Mouse (Mus musculus) myocyte (in vitro differentiated cells): ENCODE results near the gene Zfp69.

Experiments
- E2F4 ChIP-seq: IDR thresholded peaks from one replicate; pipeline ENCODE4 v1.6.1; 2011; ENCODE audit warnings: mild to moderate bottlenecking, control low read depth, moderate library complexity; ENCODE audit not compliant: insufficient read depth
- MAX ChIP-seq: IDR thresholded peaks from one replicate; pipeline ENCODE4 v1.6.1; 2011; ENCODE audit warnings: low read depth, mild to moderate bottlenecking, control low read depth
- MYOD1 ChIP-seq, 3 experiments: IDR thresholded peaks; one replicate each; pipeline ENCODE4 v1.6.1; 2011; ENCODE audit warnings: control low read depth in 2 of 3, low read depth in 2 of 3, mild to moderate bottlenecking in 2 of 3, moderate library complexity in 1 of 3; ENCODE audit not compliant: insufficient read length in 2 of 3, control insufficient read depth in 1 of 3
- MYOG ChIP-seq, 3 experiments: IDR thresholded peaks; one replicate each; pipeline ENCODE4 v1.6.1; 2011; ENCODE audit warnings: control low read depth in 2 of 3, low read depth in 2 of 3, mild to moderate bottlenecking in 2 of 3; ENCODE audit not compliant: insufficient read length in 2 of 3, control insufficient read depth in 1 of 3, insufficient read depth in 1 of 3
- POLR2A ChIP-seq: IDR thresholded peaks from one replicate; pipeline ENCODE4 v1.6.1; 2011; ENCODE audit warnings: low read depth, mild to moderate bottlenecking, control low read depth, moderate library complexity; ENCODE audit not compliant: insufficient read length
- POLR2AphosphoS2 ChIP-seq: IDR thresholded peaks from one replicate; pipeline ENCODE4 v1.6.1; 2011; ENCODE audit warnings: low read depth, control low read depth; ENCODE audit not compliant: insufficient read length
- SRF ChIP-seq: IDR thresholded peaks from one replicate; pipeline ENCODE4 v1.6.1; 2011; ENCODE audit warnings: low read depth; ENCODE audit not compliant: control insufficient read depth, insufficient read length
- TCF12 ChIP-seq: IDR thresholded peaks from one replicate; pipeline ENCODE4 v1.6.1; 2011; ENCODE audit warnings: mild to moderate bottlenecking, control low read depth; ENCODE audit not compliant: poor library complexity, insufficient read depth, severe bottlenecking
- TCF3 ChIP-seq: IDR thresholded peaks from one replicate; pipeline ENCODE4 v1.6.1; 2011; ENCODE audit warnings: low read depth, control low read depth; ENCODE audit not compliant: insufficient read length
- USF1 ChIP-seq: IDR thresholded peaks from one replicate; pipeline ENCODE4 v1.6.1; 2011; ENCODE audit warnings: low read depth, mild to moderate bottlenecking, control low read depth, moderate library complexity

- no peak for TF ChIP-seq TCF3
- TF ChIP-seq POLR2A: no peak
- TF ChIP-seq POLR2AphosphoS2: no peak
- no peak for TF ChIP-seq MAX
- no peak for TF ChIP-seq E2F4
- TF ChIP-seq SRF: no peak
- TF ChIP-seq MYOG (IDR thresholded peaks at IDR 0.05; ENCODE audit: control insufficient read depth in 1 of 3, insufficient read depth in 1 of 3, insufficient read length in 2 of 3, low read depth in 2 of 3): no peak
- TF ChIP-seq USF1: no peak
- TF ChIP-seq TCF12: no peak
- no peak for TF ChIP-seq MYOD1 (IDR thresholded peaks at IDR 0.05; ENCODE audit: control insufficient read depth in 1 of 3, insufficient read length in 2 of 3, low read depth in 2 of 3)
Measured at GRCm38 (mm10) chr4:120909558-120910150, 41.8 kb downstream of the Zfp69 start.
